Mouse (Mus musculus) lung, postnatal 10 days (tissue): ENCODE measurements around the gene Elmod1.
A peak's percentile ranks its signal among the peaks of the same experiment; 100 is the strongest.

ENCODE experiments used
- DNase-seq: peaks from one replicate; pipeline ENCODE4 v3.0.0; 2021

Gene Elmod1

GRCm38 (mm10) chr9:53905418-53905817 lies 69.7 kb downstream of the Elmod1 start:
- peak; percentile 5 for DNase-seq

GRCm38 (mm10) chr9:53903215-53903842 lies 71.8 kb downstream of the Elmod1 start:
- no peak for DNase-seq

- DNase-seq: no peak
Observed at GRCm38 (mm10) chr9:53899836-53900235, 75.3 kb downstream of the Elmod1 start.

- DNase-seq: no peak
Observed at GRCm38 (mm10) chr9:53895827-53896226, 79.3 kb downstream of the Elmod1 start.

- DNase-seq: peak; percentile 18
Observed at GRCm38 (mm10) chr9:53890075-53890474, 85.0 kb downstream of the Elmod1 start.

- DNase-seq: no peak
Observed at GRCm38 (mm10) chr9:53883588-53884280, 91.4 kb downstream of the Elmod1 start.

- no peak for DNase-seq
Observed at GRCm38 (mm10) chr9:53877423-53877822, 97.7 kb downstream of the Elmod1 start.

GRCm38 (mm10) chr9:53873239-53873638 lies 101.9 kb downstream of the Elmod1 start:
- DNase-seq: no peak
